Mouse (Mus musculus): Measurements from ENCODE around the gene Gm40193.

- TF ChIP-seq FLI1 (IDR thresholded peaks at IDR 0.05; ENCODE audit: low read length) (no peak), GATA1 (IDR thresholded peaks at IDR 0.05; ENCODE audit: borderline replicate concordance, low read length) (no peak)
Measured at GRCm38 (mm10) chr11:70513520-70513919, 19.2 kb downstream of the Gm40193 start.
